Mouse (Mus musculus) neural tube, embryonic 12.5 days (tissue): Measurements from ENCODE around the gene Zfand3. TPM values are rescaled to one million over a fixed set of nuclear protein-coding genes. Genes with fewer than 3 reads are reported as not detected.

ENCODE experiments used
- ATAC-seq: fragments of 200-750 bp; cut with Nextera tagmentation; 2 replicates; pipeline ENCODE4 v1.8.0; 2017; ENCODE audit warnings: low read depth, mild to moderate bottlenecking, moderate TSS enrichment, moderate library complexity; ENCODE audit not compliant: low FRiP score
- H3K27ac ChIP-seq: fragments of 300-500 bp; sonication (generic); 2 replicates; pipeline ENCODE4 v1.5.1; 2016
- H3K27me3 ChIP-seq: fragments of 300-500 bp; sonication (generic); replicated peaks from 2 replicates; pipeline ENCODE4 v1.6.1; 2016; ENCODE audit warnings: mild to moderate bottlenecking
- H3K36me3 ChIP-seq: fragments of 300-500 bp; sonication (generic); 2 replicates; pipeline ENCODE4 v1.6.1; 2016; ENCODE audit warnings: mild to moderate bottlenecking
- H3K4me1 ChIP-seq: fragments of 300-500 bp; sonication (generic); 2 replicates; pipeline ENCODE4 v1.6.1; 2016
- H3K4me2 ChIP-seq: fragments of 300-500 bp; sonication (generic); replicated peaks from 2 replicates; pipeline ENCODE4 v1.6.1; 2016; ENCODE audit warnings: mild to moderate bottlenecking
- H3K4me3 ChIP-seq: fragments of 300-500 bp; sonication (generic); 2 replicates; pipeline ENCODE4 v1.5.1; 2016
- H3K9ac ChIP-seq: fragments of 300-500 bp; sonication (generic); 2 replicates; pipeline ENCODE4 v1.6.1; 2016; ENCODE audit warnings: mild to moderate bottlenecking
- H3K9me3 ChIP-seq: fragments of 300-500 bp; sonication (generic); 2 replicates; pipeline ENCODE4 v1.6.1; 2016; ENCODE audit warnings: mild to moderate bottlenecking
- WGBS: fragments of 180-500 bp; shearing (Covaris S2); methylation state at CpG from one replicate; pipeline ENCODE4 v1.1.7; 2016; 5-methylcytosine and 5-hydroxymethylcytosine counted together
- polyA plus RNA-seq: library from polyadenylated mRNA; unstranded; fragments of >200 nt; fragmentation: Nextera tagmentation; extraction: Ambion mirVana; gene quantifications from 2 replicates; pipeline ENCODE4 v1.2.1, GENCODE M21; 2016

Gene Zfand3
- polyA plus RNA-seq, 1 experiment from 2014 or later = 88.4 TPM

DNA sequence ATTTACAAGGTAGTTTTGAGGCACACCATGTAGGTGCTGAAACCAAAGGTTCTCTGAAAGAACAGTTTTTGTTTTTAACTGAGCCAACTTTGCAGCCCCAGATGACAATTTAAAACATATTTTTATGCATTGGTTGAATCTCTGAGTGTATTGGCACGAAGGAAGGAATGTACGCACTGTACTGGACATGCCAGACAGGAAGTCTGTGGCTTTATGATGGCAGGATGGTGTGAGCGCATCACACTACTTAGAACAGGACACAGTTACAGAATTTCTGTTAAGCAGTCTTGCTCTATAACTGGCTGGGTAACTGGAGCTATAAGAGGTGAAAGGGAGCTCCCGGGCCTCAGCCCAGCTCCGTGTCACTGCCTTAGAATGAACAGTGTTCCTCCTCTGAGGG lies 92.6 kb downstream of the Zfand3 start:
- Histone ChIP-seq H3K9me3 (0 out of 2 replicates have a peak, but pooled peaks cover 3% of the 10 kb centered on the region), H3K4me3 (no peak overlapping the region), H3K4me2 (no peak overlapping the region), H3K36me3 (peaks cover 8% of the 10 kb centered on the region; the same call in 1 of the 2 replicates), H3K9ac (no peak overlapping the region), H3K27ac (no peak overlapping the region), H3K4me1 (no peaks in the 10 kb centered on the region), H3K27me3 (no peaks in the 10 kb centered on the region)
- 89% methylated on average over 5 of the region's 5 CpGs for WGBS
- ATAC-seq = no peak

DNA sequence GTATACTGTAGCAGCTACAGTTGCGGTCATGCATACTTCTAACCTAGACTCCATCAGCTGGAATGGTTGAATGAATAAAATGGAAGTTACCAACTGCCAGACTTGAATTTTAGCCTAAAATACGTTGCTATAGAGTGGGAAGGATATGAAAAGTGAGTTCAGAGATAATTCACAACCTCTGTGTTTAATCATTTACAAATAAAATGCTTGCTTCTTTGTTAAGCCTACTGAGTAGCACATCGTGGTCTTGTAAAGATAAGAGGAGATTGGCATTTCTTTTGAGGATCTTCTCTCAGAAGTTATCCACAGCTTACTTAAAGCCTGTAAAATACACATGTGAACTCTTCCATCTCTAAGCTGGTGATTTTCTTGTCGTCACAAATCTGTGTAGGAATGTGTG lies 93.1 kb downstream of the Zfand3 start:
- no peaks in the 10 kb centered on the region for H3K27me3 ChIP-seq
- WGBS = 82% methylated on average over 4 of the region's 4 CpGs
- H3K9me3 ChIP-seq = 0 out of 2 replicates have a peak, but pooled peaks cover 3% of the 10 kb centered on the region
- no peak overlapping the region for H3K4me3 ChIP-seq
- no peak for ATAC-seq
- no peak overlapping the region for H3K9ac ChIP-seq
- peaks cover 8% of the 10 kb centered on the region; the same call in 1 of the 2 replicates for H3K36me3 ChIP-seq
- H3K4me1 ChIP-seq = no peaks in the 10 kb centered on the region
- no peak overlapping the region for H3K4me2 ChIP-seq
- H3K27ac ChIP-seq = no peak overlapping the region

- Histone ChIP-seq H3K27me3 (no peaks in the 10 kb centered on the region), H3K4me1 (no peaks in the 10 kb centered on the region), H3K27ac (no peak overlapping the region), H3K9ac (no peak overlapping the region), H3K36me3 (peaks cover 8% of the 10 kb centered on the region; the same call in 1 of the 2 replicates), H3K4me2 (no peak overlapping the region), H3K4me3 (no peak overlapping the region), H3K9me3 (0 out of 2 replicates have a peak, but pooled peaks cover 3% of the 10 kb centered on the region)
- ATAC-seq = no peak
- 81% methylated on average over 2 of the region's 2 CpGs for WGBS
Observed at GRCm38 (mm10) chr17:30099670-30100069, 95.1 kb downstream of the Zfand3 start.

- no peak overlapping the region for H3K27ac ChIP-seq
- no peak overlapping the region for H3K4me3 ChIP-seq
- H3K9me3 ChIP-seq = no peaks in the 10 kb centered on the region
- no peak overlapping the region for H3K9ac ChIP-seq
- no peaks in the 10 kb centered on the region for H3K4me1 ChIP-seq
- H3K4me2 ChIP-seq = no peak overlapping the region
- no peaks in the 10 kb centered on the region for H3K36me3 ChIP-seq
- no peaks in the 10 kb centered on the region for H3K27me3 ChIP-seq
- no peak for ATAC-seq
Observed at GRCm38 (mm10) chr17:30101801-30102200, 97.3 kb downstream of the Zfand3 start.

DNA sequence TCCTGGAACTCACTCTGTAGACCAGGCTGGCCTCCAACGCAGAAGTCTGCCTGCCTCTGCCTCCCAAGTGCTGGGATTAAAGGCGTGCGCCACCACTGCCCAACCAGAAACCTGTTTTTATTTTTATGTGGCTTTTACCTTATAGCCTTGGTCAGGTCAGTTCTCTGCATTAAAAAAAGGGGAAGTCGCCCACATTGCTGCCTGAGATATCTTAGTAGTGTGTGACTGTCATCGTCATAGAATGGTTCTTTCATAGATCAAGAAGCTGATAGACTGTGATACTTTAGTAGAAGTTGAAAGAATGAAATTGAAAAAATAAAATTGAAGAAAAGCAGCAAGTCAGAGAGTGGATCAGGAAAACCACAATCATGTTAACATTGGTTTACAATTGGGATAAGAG lies 98.5 kb downstream of the Zfand3 start:
- H3K4me1 ChIP-seq = no peaks in the 10 kb centered on the region
- H3K9ac ChIP-seq = no peak overlapping the region
- H3K4me3 ChIP-seq = no peak overlapping the region
- H3K27me3 ChIP-seq = no peaks in the 10 kb centered on the region
- H3K9me3 ChIP-seq = no peaks in the 10 kb centered on the region
- no peak overlapping the region for H3K4me2 ChIP-seq
- no peak for ATAC-seq
- WGBS = 95% methylated on average over 5 of the region's 5 CpGs
- H3K36me3 ChIP-seq = no peaks in the 10 kb centered on the region
- H3K27ac ChIP-seq = no peak overlapping the region

DNA sequence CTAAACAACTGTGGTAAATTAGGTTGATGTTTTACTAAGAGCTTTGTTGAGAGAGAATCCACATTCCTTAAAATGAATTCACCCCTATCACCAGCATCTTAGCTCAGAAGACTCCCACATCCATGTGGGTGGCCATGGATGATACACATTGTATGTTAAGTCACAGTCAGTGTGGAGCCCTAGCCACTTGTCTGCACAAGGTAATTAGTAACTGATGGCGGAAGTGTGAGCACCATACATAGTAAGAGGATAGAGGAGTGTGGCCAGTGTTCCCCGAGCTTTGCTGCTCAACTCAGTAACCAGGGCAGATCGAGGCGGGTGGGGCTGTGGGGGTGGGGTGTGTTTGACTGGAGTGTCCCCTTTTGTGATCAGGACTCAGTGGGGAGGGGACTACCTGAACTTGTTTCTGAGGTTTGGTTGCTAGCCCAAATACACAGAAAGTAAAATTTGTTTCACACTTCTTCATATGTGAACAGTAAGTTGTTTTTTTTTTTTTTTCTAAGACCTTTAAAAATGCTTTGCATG lies 99.2 kb downstream of the Zfand3 start:
- Histone ChIP-seq H3K4me1 (no peaks in the 10 kb centered on the region), H3K9me3 (no peaks in the 10 kb centered on the region), H3K4me2 (no peak overlapping the region), H3K36me3 (no peaks in the 10 kb centered on the region), H3K27ac (no peak overlapping the region), H3K27me3 (no peaks in the 10 kb centered on the region), H3K4me3 (no peak overlapping the region), H3K9ac (no peak overlapping the region)
- 69% methylated on average over 4 of the region's 4 CpGs for WGBS
- ATAC-seq = no peak

GRCm38 (mm10) chr17:30105369-30105768 lies 100.8 kb downstream of the Zfand3 start:
- H3K9ac ChIP-seq = no peak overlapping the region
- no peak for ATAC-seq
- WGBS = 89% methylated on average over 3 of the region's 3 CpGs

GRCm38 (mm10) chr17:30110678-30111077 lies 106.1 kb downstream of the Zfand3 start:
- Histone ChIP-seq H3K27me3 (no peaks in the 10 kb centered on the region), H3K4me3 (no peak overlapping the region), H3K4me1 (peaks cover 18% of the 10 kb centered on the region), H3K9ac (no peak overlapping the region), H3K27ac (no peak overlapping the region), H3K4me2 (no peak overlapping the region), H3K36me3 (no peaks in the 10 kb centered on the region), H3K9me3 (no peaks in the 10 kb centered on the region)
- WGBS = 80% methylated on average over 7 of the region's 7 CpGs
- no peak for ATAC-seq

More at GRCm38 (mm10) chr17:30105369-30105768, 100.8 kb downstream of the Zfand3 start:
- H3K9me3 ChIP-seq = no peaks in the 10 kb centered on the region
- H3K36me3 ChIP-seq = no peaks in the 10 kb centered on the region
- H3K4me1 ChIP-seq = peaks cover 2% of the 10 kb centered on the region; the same call in 1 of the 2 replicates
- no peaks in the 10 kb centered on the region for H3K27me3 ChIP-seq
- H3K4me3 ChIP-seq = no peak overlapping the region
- H3K4me2 ChIP-seq = no peak overlapping the region
- H3K27ac ChIP-seq = no peak overlapping the region

DNA sequence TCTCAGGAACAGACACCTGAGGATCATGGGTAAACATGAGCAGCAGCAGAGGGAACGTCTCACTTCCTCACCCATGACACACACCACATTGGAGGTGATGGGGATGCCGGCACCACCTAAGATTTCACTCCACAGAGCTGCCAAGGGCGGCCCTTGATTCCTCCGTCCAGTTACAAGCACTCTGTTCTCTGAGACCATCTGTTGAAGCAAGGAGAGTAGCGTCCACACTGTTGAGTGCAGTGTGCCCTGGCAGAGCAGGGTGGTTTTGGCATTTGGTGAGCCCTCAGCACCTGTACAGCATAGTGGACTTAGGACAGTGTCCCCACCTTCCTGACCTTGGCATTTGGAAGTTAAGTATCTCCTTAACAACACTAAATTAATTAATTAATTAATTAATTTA lies 107.0 kb downstream of the Zfand3 start:
- Histone ChIP-seq H3K27me3 (no peaks in the 10 kb centered on the region), H3K9ac (no peak overlapping the region), H3K4me1 (peaks cover 25% of the 10 kb centered on the region), H3K36me3 (no peaks in the 10 kb centered on the region), H3K9me3 (no peaks in the 10 kb centered on the region), H3K4me3 (no peak overlapping the region), H3K4me2 (no peak overlapping the region), H3K27ac (no peak overlapping the region)
- WGBS = 76% methylated on average over 5 of the region's 5 CpGs
- ATAC-seq = no peak

GRCm38 (mm10) chr17:30112080-30112479 lies 107.5 kb downstream of the Zfand3 start:
- 72% methylated on average over 4 of the region's 4 CpGs for WGBS
- H3K4me3 ChIP-seq = no peak overlapping the region
- no peak overlapping the region for H3K27ac ChIP-seq
- ATAC-seq = no peak
- no peaks in the 10 kb centered on the region for H3K9me3 ChIP-seq
- H3K4me2 ChIP-seq = no peak overlapping the region
- peaks cover 25% of the 10 kb centered on the region for H3K4me1 ChIP-seq
- H3K36me3 ChIP-seq = no peaks in the 10 kb centered on the region
- no peaks in the 10 kb centered on the region for H3K27me3 ChIP-seq
- no peak overlapping the region for H3K9ac ChIP-seq

- no peak overlapping the region for H3K9ac ChIP-seq
- WGBS = 89% methylated on average over 7 of the region's 7 CpGs
- no peak overlapping the region for H3K27ac ChIP-seq
- no peaks in the 10 kb centered on the region for H3K9me3 ChIP-seq
- H3K36me3 ChIP-seq = no peaks in the 10 kb centered on the region
- H3K27me3 ChIP-seq = no peaks in the 10 kb centered on the region
- peaks cover 25% of the 10 kb centered on the region for H3K4me1 ChIP-seq
- H3K4me3 ChIP-seq = no peak overlapping the region
- H3K4me2 ChIP-seq = no peak overlapping the region
- ATAC-seq = no peak
Observed at GRCm38 (mm10) chr17:30112555-30113305, 108.2 kb downstream of the Zfand3 start.

DNA sequence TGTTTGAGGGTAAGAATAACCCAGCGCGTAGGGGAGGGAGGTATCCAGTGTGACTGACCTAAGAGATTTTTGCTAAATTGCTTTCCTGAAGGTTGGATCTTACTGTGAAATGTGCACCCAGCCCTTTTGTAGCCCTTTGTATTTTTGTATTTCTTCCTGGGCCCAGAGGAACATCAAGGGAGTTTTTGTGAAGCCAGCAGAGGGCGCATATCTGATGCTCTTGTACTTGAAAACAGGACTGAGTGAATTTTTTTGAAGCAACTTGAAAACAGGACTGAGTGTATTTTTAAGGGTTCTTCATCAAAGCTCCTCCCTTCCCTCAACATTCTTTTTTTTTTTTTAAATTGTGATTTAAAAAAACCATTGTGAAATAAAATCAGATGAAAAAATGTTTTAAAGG lies 110.2 kb downstream of the Zfand3 start:
- ATAC-seq = no peak
- H3K4me2 ChIP-seq = no peak overlapping the region
- no peaks in the 10 kb centered on the region for H3K27me3 ChIP-seq
- H3K9ac ChIP-seq = no peak overlapping the region
- WGBS = 84% methylated on average over 3 of the region's 3 CpGs
- no peaks in the 10 kb centered on the region for H3K9me3 ChIP-seq
- H3K27ac ChIP-seq = no peak overlapping the region
- peaks cover 25% of the 10 kb centered on the region for H3K4me1 ChIP-seq
- H3K4me3 ChIP-seq = no peak overlapping the region
- no peaks in the 10 kb centered on the region for H3K36me3 ChIP-seq

DNA sequence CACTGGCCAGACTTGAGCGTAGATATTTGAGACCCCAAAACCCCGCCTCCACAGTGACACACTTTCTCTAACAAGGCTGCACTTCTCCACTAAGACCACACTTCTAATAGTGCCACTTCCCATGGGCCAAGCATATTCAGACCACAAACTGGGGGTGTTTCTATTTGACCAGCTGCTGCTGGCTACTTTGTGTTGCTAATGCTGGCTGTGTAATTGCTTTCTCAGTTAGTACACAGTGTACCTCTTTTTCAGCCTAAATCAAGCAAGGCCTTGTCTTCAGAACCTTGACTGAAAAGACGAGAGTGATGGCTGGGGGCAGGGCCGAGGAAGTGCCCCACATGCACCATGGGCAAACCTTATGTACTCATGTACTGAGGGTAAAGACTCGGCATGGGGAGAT lies 111.7 kb downstream of the Zfand3 start:
- WGBS = 61% methylated on average over 5 of the region's 5 CpGs
- H3K4me3 ChIP-seq = no peak overlapping the region
- no peaks in the 10 kb centered on the region for H3K9me3 ChIP-seq
- H3K4me1 ChIP-seq = peaks cover 18% of the 10 kb centered on the region
- H3K27ac ChIP-seq = no peak overlapping the region
- H3K9ac ChIP-seq = no peak overlapping the region
- no peak overlapping the region for H3K4me2 ChIP-seq
- ATAC-seq = no peak
- no peaks in the 10 kb centered on the region for H3K36me3 ChIP-seq
- no peaks in the 10 kb centered on the region for H3K27me3 ChIP-seq
